Mouse (Mus musculus): ENCODE measurements around the gene Itga9. TPM values are rescaled to one million over a fixed set of nuclear protein-coding genes. Genes with fewer than 3 reads are reported as not detected.

Gene Itga9
- polyA plus RNA-seq, 1 experiment = 0.14 TPM

DNA sequence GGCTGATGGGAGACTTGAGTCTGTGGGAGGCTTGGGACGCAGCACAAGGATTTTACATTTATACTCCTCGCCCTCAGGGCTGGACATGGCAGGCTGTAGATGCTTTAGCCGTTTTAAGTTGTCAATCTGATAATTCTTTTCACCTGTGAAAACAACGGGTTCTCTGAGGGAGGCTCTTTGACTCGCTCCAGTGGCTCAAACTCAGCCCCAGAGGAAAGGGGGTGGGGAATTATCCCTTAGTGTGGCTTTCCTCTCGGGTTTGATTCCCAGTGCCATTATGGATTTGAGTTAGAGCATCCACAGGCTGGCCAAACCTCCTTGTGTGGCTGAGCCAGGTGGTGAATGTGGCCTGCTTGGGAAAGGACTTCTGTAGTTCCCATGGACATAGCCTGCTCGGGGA is 17.7 kb downstream of the Itga9 start:
- Histone ChIP-seq H3K4me3 (no peak overlapping the region), H3K36me3 (ENCODE audit: control insufficient read depth, insufficient read depth) (no peaks in the 10 kb centered on the region), H3K79me2 (ENCODE audit: control insufficient read depth, insufficient read depth) (no peaks in the 10 kb centered on the region), H3ac (ENCODE audit: control insufficient read depth, insufficient read length) (no peak overlapping the region), H3K27me3 (ENCODE audit: control insufficient read depth, insufficient read depth, insufficient read length) (peaks cover 32% of the 10 kb centered on the region), H3K4me2 (ENCODE audit: low read depth) (no peak overlapping the region)
- no peak for TF ChIP-seq POLR2AphosphoS2 (IDR thresholded peaks at IDR 0.05; ENCODE audit: insufficient read length, low read depth)
- no peak for TF ChIP-seq REST (IDR thresholded peaks at IDR 0.05; ENCODE audit: insufficient read depth, insufficient read length)
- TF ChIP-seq MAX (IDR thresholded peaks at IDR 0.05; ENCODE audit: low read depth) = no peak
- TF ChIP-seq E2F4 (IDR thresholded peaks at IDR 0.05; ENCODE audit: insufficient read depth) = no peak
- no peak for TF ChIP-seq SRF (IDR thresholded peaks at IDR 0.05; ENCODE audit: control insufficient read depth, insufficient read length, low read depth)
- no peak for TF ChIP-seq TCF12 (IDR thresholded peaks at IDR 0.05; ENCODE audit: insufficient read depth, poor library complexity, severe bottlenecking)
- TF ChIP-seq TCF3 (IDR thresholded peaks at IDR 0.05; ENCODE audit: insufficient read length, low read depth) = no peak

GRCm38 (mm10) chr9:118629763-118630379 is 23.4 kb downstream of the Itga9 start:
- Histone ChIP-seq H3K79me2 (ENCODE audit: control insufficient read depth, insufficient read depth) (no peaks in the 10 kb centered on the region), H3K4me3 (no peak overlapping the region), H3K4me2 (ENCODE audit: low read depth) (no peak overlapping the region), H3ac (ENCODE audit: control insufficient read depth, insufficient read length) (no peak overlapping the region), H3K27me3 (ENCODE audit: control insufficient read depth, insufficient read depth, insufficient read length) (peaks cover 16% of the 10 kb centered on the region), H3K36me3 (ENCODE audit: control insufficient read depth, insufficient read depth) (no peaks in the 10 kb centered on the region)
- no peak for TF ChIP-seq TCF3 (IDR thresholded peaks at IDR 0.05; ENCODE audit: insufficient read length, low read depth)
- TF ChIP-seq TCF12 (IDR thresholded peaks at IDR 0.05; ENCODE audit: insufficient read depth, poor library complexity, severe bottlenecking) = no peak
- no peak for TF ChIP-seq MAX (IDR thresholded peaks at IDR 0.05; ENCODE audit: low read depth)
- TF ChIP-seq MYOD1 (IDR thresholded peaks at IDR 0.05; ENCODE audit: control insufficient read depth in 1 of 3, insufficient read length in 2 of 3, low read depth in 2 of 3) = no peak
- TF ChIP-seq POLR2A (IDR thresholded peaks at IDR 0.05; ENCODE audit: insufficient read length, low read depth) = no peak
- no peak for TF ChIP-seq CEBPB (IDR thresholded peaks at IDR 0.05; ENCODE audit: insufficient read depth, poor library complexity, severe bottlenecking)
- TF ChIP-seq SRF (IDR thresholded peaks at IDR 0.05; ENCODE audit: control insufficient read depth, insufficient read length, low read depth) = no peak
- no peak for TF ChIP-seq MYOG (IDR thresholded peaks at IDR 0.05; ENCODE audit: control insufficient read depth in 1 of 3, insufficient read depth in 1 of 3, insufficient read length in 2 of 3, low read depth in 2 of 3)
- no peak for TF ChIP-seq USF1 (IDR thresholded peaks at IDR 0.05; ENCODE audit: low read depth)
- TF ChIP-seq E2F4 (IDR thresholded peaks at IDR 0.05; ENCODE audit: insufficient read depth) = no peak

- Histone ChIP-seq H3K79me2 (ENCODE audit: control insufficient read depth, insufficient read depth) (no peaks in the 10 kb centered on the region), H3ac (ENCODE audit: control insufficient read depth, insufficient read length) (no peak overlapping the region), H3K4me2 (ENCODE audit: low read depth) (no peak overlapping the region), H3K4me3 (no peak overlapping the region), H3K36me3 (ENCODE audit: control insufficient read depth, insufficient read depth) (no peaks in the 10 kb centered on the region), H3K27me3 (ENCODE audit: control insufficient read depth, insufficient read depth, insufficient read length) (peaks cover 10% of the 10 kb centered on the region)
- TF ChIP-seq SRF (IDR thresholded peaks at IDR 0.05; ENCODE audit: control insufficient read depth, insufficient read length, low read depth) (no peak), E2F4 (IDR thresholded peaks at IDR 0.05; ENCODE audit: insufficient read depth) (no peak), CEBPB (IDR thresholded peaks at IDR 0.05; ENCODE audit: insufficient read depth, poor library complexity, severe bottlenecking) (no peak)
Observed at GRCm38 (mm10) chr9:118631775-118632757, 25.6 kb downstream of the Itga9 start.

DNA sequence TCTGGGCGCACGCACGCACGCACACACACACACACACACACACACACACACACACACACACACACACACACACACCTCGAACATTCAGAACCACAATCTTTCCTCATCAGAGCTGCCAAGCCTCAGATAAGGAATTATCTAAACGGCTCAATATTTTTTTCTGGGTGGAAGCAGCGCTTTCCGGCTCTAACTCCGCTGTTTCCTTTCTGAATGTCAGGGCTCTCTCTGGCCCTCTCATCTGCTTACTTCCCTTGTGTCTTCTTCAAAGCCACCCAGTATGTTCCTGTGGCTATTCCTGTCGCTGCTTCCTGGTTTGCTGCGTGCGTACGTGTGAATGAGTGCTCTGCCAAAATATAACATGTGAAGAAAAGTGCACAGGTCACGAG is 26.3 kb downstream of the Itga9 start:
- H3K79me2 ChIP-seq (ENCODE audit: control insufficient read depth, insufficient read depth) = no peaks in the 10 kb centered on the region
- H3ac ChIP-seq (ENCODE audit: control insufficient read depth, insufficient read length) = no peak overlapping the region
- no peak overlapping the region for H3K4me3 ChIP-seq
- TF ChIP-seq REST (IDR thresholded peaks at IDR 0.05; ENCODE audit: insufficient read depth, insufficient read length) (no peak), E2F4 (IDR thresholded peaks at IDR 0.05; ENCODE audit: insufficient read depth) (no peak), USF1 (IDR thresholded peaks at IDR 0.05; ENCODE audit: low read depth) (no peak), MYOD1 (IDR thresholded peaks at IDR 0.05; ENCODE audit: control insufficient read depth in 1 of 3, insufficient read length in 2 of 3, low read depth in 2 of 3) (no peak), MYOG (IDR thresholded peaks at IDR 0.05; ENCODE audit: control insufficient read depth in 1 of 3, insufficient read depth in 1 of 3, insufficient read length in 2 of 3, low read depth in 2 of 3) (no peak), TCF12 (IDR thresholded peaks at IDR 0.05; ENCODE audit: insufficient read depth, poor library complexity, severe bottlenecking) (no peak), POLR2A (IDR thresholded peaks at IDR 0.05; ENCODE audit: insufficient read length, low read depth) (no peak), TCF3 (IDR thresholded peaks at IDR 0.05; ENCODE audit: insufficient read length, low read depth) (no peak), MAX (IDR thresholded peaks at IDR 0.05; ENCODE audit: low read depth) (no peak), SRF (IDR thresholded peaks at IDR 0.05; ENCODE audit: control insufficient read depth, insufficient read length, low read depth) (no peak), POLR2AphosphoS2 (IDR thresholded peaks at IDR 0.05; ENCODE audit: insufficient read length, low read depth) (no peak), CEBPB (IDR thresholded peaks at IDR 0.05; ENCODE audit: insufficient read depth, poor library complexity, severe bottlenecking) (no peak)
- H3K36me3 ChIP-seq (ENCODE audit: control insufficient read depth, insufficient read depth) = no peaks in the 10 kb centered on the region
- H3K27me3 ChIP-seq (ENCODE audit: control insufficient read depth, insufficient read depth, insufficient read length) = peaks cover 4% of the 10 kb centered on the region
- H3K4me2 ChIP-seq (ENCODE audit: low read depth) = no peak overlapping the region

Data from myocyte (in vitro differentiated cells).